Mouse (Mus musculus): ENCODE results near the gene Sh3gl1. TPM values are rescaled to one million over a fixed set of nuclear protein-coding genes. Genes with fewer than 3 reads are reported as not detected.

Gene Sh3gl1
- total and polyA plus RNA-seq, 3 experiments, result 29.3 to 39.0 (median 38.0) TPM

GRCm38 (mm10) chr17:56074827-56075208, 38.4 kb upstream of the Sh3gl1 start, which contains the start of gene Ubxn6:
Gene Ubxn6, minus strand, starts transcription at chr17:56075028.
- Histone ChIP-seq H3K79me2 (replicated peaks; ENCODE audit: control insufficient read depth, extremely low read depth, insufficient read depth, poor library complexity, severe bottlenecking) (peaks cover 3% of the 10 kb centered on the region), H3K4me2 (ENCODE audit: insufficient read depth, low read depth, poor library complexity, severe bottlenecking) (peak within 1 kb of the TSS; percentile 98), H3K4me3 (replicated peaks in 1 of 3; ENCODE audit: low read depth in 2 of 3, low read length in 2 of 3, poor library complexity in 1 of 3) (peak within 1 kb of the TSS; percentile 66 to 79 (median 77)), H3K36me3 (replicated peaks in 1 of 2; ENCODE audit: control insufficient read depth in 1 of 2, insufficient read depth in 1 of 2, low read length in 1 of 2) (peaks cover 30 to 37% of the 10 kb centered on the region in 2 experiments), H3K4me1 (ENCODE audit: control insufficient read depth in 1 of 2, insufficient read depth in 2 of 2) (peaks cover 5 to 40% of the 10 kb centered on the region in 2 experiments; a peak in 3 of 4 replicates), H3K9me3 (replicated peaks; ENCODE audit: low read length) (no peaks in the 10 kb centered on the region), H3K27ac (ENCODE audit: insufficient read depth, low read depth) (peak within 1 kb of the TSS; percentile 79), H3K27me3 (replicated peaks) (no peaks in the 10 kb centered on the region), H3K9ac (ENCODE audit: insufficient read depth, low read depth) (peak within 1 kb of the TSS; percentile 95)
- dilution Hi-C loops (cut with MboI; ENCODE audit: extremely low pct_ligation_motif_present, extremely low pct_unique_long_range_greater_than_20kb, low sequenced_read_pairs), result no loop called here
- in situ Hi-C loops (cut with MboI; ENCODE audit: low pct_ligation_motif_present, low pct_unique_long_range_greater_than_20kb, low sequenced_read_pairs), result loop anchor here (5.0 kb wide), 1 partner anchor 33 kb away; the partner anchor contains the start of gene Chaf1a
- peak; percentile 98 for TF ChIP-seq MXI1 (IDR thresholded peaks at IDR 0.05; ENCODE audit: low read depth, low read length)
- TF ChIP-seq NRF1 (IDR thresholded peaks at IDR 0.05; ENCODE audit: low read depth, low read length), result no peak; the same call in 1 of the 2 replicates
- no peak for TF ChIP-seq ZNF384 (IDR thresholded peaks at IDR 0.05; ENCODE audit: low read depth, low read length)
- no peak for TF ChIP-seq TBP (conservative IDR thresholded peaks at IDR 0.05; ENCODE audit: low read depth, low read length)
- TF ChIP-seq ZMIZ1 (IDR thresholded peaks at IDR 0.05; ENCODE audit: low read depth, low read length), result no peak
- no peak; the same call in 1 of the 2 replicates for TF ChIP-seq MAX (IDR thresholded peaks at IDR 0.05; ENCODE audit: low read length)
- no peak for TF ChIP-seq RCOR1 (conservative IDR thresholded peaks at IDR 0.05; ENCODE audit: low read depth, low read length)
- TF ChIP-seq SIN3A (IDR thresholded peaks at IDR 0.05; ENCODE audit: low read length), result peak; percentile 97
- no peak for TF ChIP-seq UBTF (IDR thresholded peaks at IDR 0.05; ENCODE audit: low read depth, low read length)
- no peak for TF ChIP-seq MYC (IDR thresholded peaks at IDR 0.05; ENCODE audit: low read depth, low read length)
- no peak for TF ChIP-seq CHD1 (IDR thresholded peaks at IDR 0.05; ENCODE audit: low read depth, low read length)
- TF ChIP-seq CHD2 (IDR thresholded peaks at IDR 0.05; ENCODE audit: low read length), result no peak
- peak; percentile 35; the same call in 1 of the 2 replicates for TF ChIP-seq KAT2A (IDR thresholded peaks at IDR 0.05; ENCODE audit: insufficient replicate concordance, low read length)
- TF ChIP-seq MAZ (IDR thresholded peaks at IDR 0.05; ENCODE audit: low read depth, low read length), result peak; percentile 94
- TF ChIP-seq JUN (IDR thresholded peaks at IDR 0.05; ENCODE audit: insufficient read depth, low read depth, low read length), result no peak
- no peak for TF ChIP-seq SMC3 (IDR thresholded peaks at IDR 0.05; ENCODE audit: low read depth, low read length)
- TF ChIP-seq RAD21 (IDR thresholded peaks at IDR 0.05; ENCODE audit: low read depth, low read length), result no peak
- no peak for TF ChIP-seq ZKSCAN1 (IDR thresholded peaks at IDR 0.05; ENCODE audit: borderline replicate concordance, low read depth, low read length)
- TF ChIP-seq BHLHE40 (IDR thresholded peaks at IDR 0.05; ENCODE audit: low read depth, low read length), result peak; percentile 100
- TF ChIP-seq USF2 (conservative IDR thresholded peaks at IDR 0.05; ENCODE audit: low read depth, low read length), result peak; percentile 69
- TF ChIP-seq CTCF (conservative IDR thresholded peaks at IDR 0.05 in 1 of 2, IDR thresholded peaks at IDR 0.05 in 1 of 2; ENCODE audit: low read depth in 2 of 2, low read length in 2 of 2), result peak in 1 of 2 experiments; percentile 18; a peak in 1 of 4 replicates
- no peak for TF ChIP-seq PAX5 (IDR thresholded peaks at IDR 0.05; ENCODE audit: low read length)
- TF ChIP-seq ZC3H11A (IDR thresholded peaks at IDR 0.05; ENCODE audit: low read depth, low read length), result no peak
- peak; percentile 85 for TF ChIP-seq ELF1 (IDR thresholded peaks at IDR 0.05; ENCODE audit: low read depth, low read length)
- no peak for TF ChIP-seq IRF4 (IDR thresholded peaks at IDR 0.05; ENCODE audit: low read depth, low read length)
- no peak; the same call in 1 of the 2 replicates for TF ChIP-seq TCF12 (IDR thresholded peaks at IDR 0.05; ENCODE audit: low read depth, low read length)
- peak; percentile 85 for TF ChIP-seq HCFC1 (IDR thresholded peaks at IDR 0.05; ENCODE audit: low read depth, low read length)
- TF ChIP-seq E2F4 (IDR thresholded peaks at IDR 0.05; ENCODE audit: insufficient replicate concordance, low read depth, low read length), result no peak
- TF ChIP-seq EP300 (IDR thresholded peaks at IDR 0.05; ENCODE audit: low read length), result no peak
- TF ChIP-seq USF1 (IDR thresholded peaks at IDR 0.05; ENCODE audit: low read depth, low read length), result peak; percentile 88
- no peak for TF ChIP-seq MAFK (IDR thresholded peaks at IDR 0.05; ENCODE audit: insufficient replicate concordance, low read length)
- peak; percentile 61; the same call in 1 of the 2 replicates for TF ChIP-seq POLR2A (IDR thresholded peaks at IDR 0.05; ENCODE audit: low read depth, low read length)
- no peak for TF ChIP-seq JUND (conservative IDR thresholded peaks at IDR 0.05; ENCODE audit: low read depth, low read length)
- no peak for TF ChIP-seq MEF2A (IDR thresholded peaks at IDR 0.05; ENCODE audit: borderline replicate concordance, low read depth, low read length)
- TF ChIP-seq ETS1 (conservative IDR thresholded peaks at IDR 0.05; ENCODE audit: low read depth, low read length), result no peak
- no peak for TF ChIP-seq NELFE (IDR thresholded peaks at IDR 0.05; ENCODE audit: low read depth, low read length)
- no peak for TF ChIP-seq GABPA (IDR thresholded peaks at IDR 0.05; ENCODE audit: insufficient replicate concordance, low read depth, low read length)
- TF ChIP-seq POLR2AphosphoS2 (IDR thresholded peaks at IDR 0.05; ENCODE audit: low read depth, low read length), result no peak
- peak; percentile 96 for DNase-seq (ENCODE audit: extremely low read depth)
